Mouse (Mus musculus) lung, adult 2 months (tissue): ENCODE data around the gene Zc3h15. TPM values are rescaled to one million over a fixed set of nuclear protein-coding genes. Genes with fewer than 3 reads are reported as not detected.

Experiments used
- DNase-seq: peaks from one replicate; pipeline ENCODE4 v3.0.0; 2022
- H3K4me1 ChIP-seq: fragments of 200-500 bp; 2 replicates; pipeline ENCODE4 v1.6.1; 2011; ENCODE audit warnings: low read length; ENCODE audit not compliant: control insufficient read depth, insufficient read depth
- H3K4me3 ChIP-seq: fragments of 200-500 bp; replicated peaks from 2 replicates; pipeline ENCODE3; 2011; ENCODE audit warnings: low read depth, mild to moderate bottlenecking, control low read depth, low read length; ENCODE audit errors: extremely low read depth
- CTCF ChIP-seq: fragments of 200-500 bp; IDR thresholded peaks from 2 replicates; pipeline ENCODE4 v1.5.1; 2011; ENCODE audit warnings: mild to moderate bottlenecking, low read length, control low read depth; ENCODE audit not compliant: insufficient read depth
- POLR2A ChIP-seq: fragments of 200-500 bp; IDR thresholded peaks from 2 replicates; pipeline ENCODE4 v1.6.1; 2011; ENCODE audit warnings: low read depth, mild to moderate bottlenecking, control low read depth, low read length, borderline replicate concordance; ENCODE audit errors: extremely low read depth
- WGBS: fragments of 180-500 bp; shearing (Covaris S2); methylation state at CpG from one replicate; pipeline ENCODE4 v1.1.7; 2018; 5-methylcytosine and 5-hydroxymethylcytosine counted together
- polyA plus RNA-seq: library from polyadenylated mRNA; depleted of rRNA; stranded (reverse); fragments of >200 nt; gene quantifications from 2 replicates; pipeline ENCODE4 v1.2.3, GENCODE M21; 2012; rRNA removed

Zc3h15 gene
- polyA plus RNA-seq = 9.9 and 14.7 TPM in 2 replicates

- peak within 1 kb of the TSS; percentile 90 for H3K4me3 ChIP-seq
- TF ChIP-seq POLR2A (peak; percentile 75; the same call in 1 of the 2 replicates), CTCF (peak; percentile 39; the same call in 1 of the 2 replicates)
- peaks cover 6% of the 10 kb centered on the region for H3K4me1 ChIP-seq
- under 1% methylated on average over 77 of the region's 100 CpGs for WGBS
- DNase-seq = peak; percentile 88
Observed at GRCm38 (mm10) chr2:83644276-83645252, at the start of gene Zc3h15. Gene Zc3h15, plus strand, starts transcription at chr2:83644435.

- no peak for DNase-seq
- 75% methylated on average over 11 of the region's 11 CpGs for WGBS
- H3K4me3 ChIP-seq = no peak overlapping the region
- H3K4me1 ChIP-seq = no peaks in the 10 kb centered on the region
- TF ChIP-seq POLR2A (no peak), CTCF (no peak)
Observed at GRCm38 (mm10) chr2:83620558-83621367, 23.5 kb upstream of the Zc3h15 start.

DNA sequence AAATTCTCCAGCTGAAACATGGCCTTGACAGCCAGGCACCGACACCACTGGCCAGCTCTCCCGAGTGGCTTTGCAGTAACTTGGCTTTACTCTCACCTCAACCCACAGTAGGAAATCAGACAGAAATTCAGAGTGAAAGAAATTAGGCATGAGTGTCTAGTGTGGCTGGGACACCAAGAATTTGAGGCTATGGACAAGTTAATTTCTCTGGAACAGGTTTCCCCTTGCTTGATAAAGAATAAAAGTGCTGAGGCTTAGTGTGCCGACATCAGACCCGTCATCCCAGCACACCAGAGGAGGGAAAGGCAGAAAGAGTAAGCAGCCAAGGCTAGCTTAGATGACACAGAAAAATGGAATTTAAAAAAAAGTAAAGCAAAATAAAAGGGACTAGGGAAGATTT lies 22.7 kb upstream of the Zc3h15 start:
- Histone ChIP-seq H3K4me3 (no peak overlapping the region), H3K4me1 (no peaks in the 10 kb centered on the region)
- TF ChIP-seq CTCF (no peak), POLR2A (no peak)
- DNase-seq = no peak
- 67% methylated on average over 4 of the region's 4 CpGs for WGBS

DNA sequence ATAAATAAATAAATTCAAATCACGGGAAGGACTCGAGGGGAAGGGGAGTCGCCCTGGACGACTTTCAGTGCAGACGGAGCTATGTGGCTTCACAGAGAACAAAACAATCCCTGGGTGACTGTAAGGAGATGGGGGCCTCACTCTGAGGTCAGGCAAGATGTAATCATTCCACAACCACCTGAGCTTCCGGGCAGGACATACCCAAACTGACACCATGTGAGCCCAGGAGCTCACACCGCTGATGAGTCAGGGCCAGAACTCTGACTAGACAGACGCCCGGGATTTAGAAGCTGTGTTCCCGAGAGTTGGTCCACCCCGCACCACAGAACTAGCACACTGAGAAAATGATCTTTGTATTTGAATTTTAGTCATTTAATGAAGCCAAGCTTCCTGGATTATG lies 21.4 kb upstream of the Zc3h15 start:
- Histone ChIP-seq H3K4me1 (no peaks in the 10 kb centered on the region), H3K4me3 (no peak overlapping the region)
- 27% methylated on average over 11 of the region's 11 CpGs for WGBS
- no peak for DNase-seq
- TF ChIP-seq POLR2A (no peak), CTCF (no peak)

GRCm38 (mm10) chr2:83624045-83624444 lies 20.2 kb upstream of the Zc3h15 start:
- Histone ChIP-seq H3K4me1 (no peaks in the 10 kb centered on the region), H3K4me3 (no peak overlapping the region)
- DNase-seq = no peak
- no peak for TF ChIP-seq POLR2A
- TF ChIP-seq CTCF = no peak
- WGBS = 65% methylated on average over 4 of the region's 4 CpGs

- Histone ChIP-seq H3K4me1 (no peaks in the 10 kb centered on the region), H3K4me3 (no peak overlapping the region)
- TF ChIP-seq CTCF (peak; percentile 84), POLR2A (no peak)
- peak; percentile 72 for DNase-seq
- 27% methylated on average over 10 of the region's 10 CpGs for WGBS
Observed at GRCm38 (mm10) chr2:83625226-83626108, 18.8 kb upstream of the Zc3h15 start.

GRCm38 (mm10) chr2:83626881-83627280 lies 17.4 kb upstream of the Zc3h15 start:
- Histone ChIP-seq H3K4me3 (no peak overlapping the region), H3K4me1 (no peaks in the 10 kb centered on the region)
- WGBS = 81% methylated on average over 9 of the region's 9 CpGs
- DNase-seq = no peak
- TF ChIP-seq CTCF (no peak), POLR2A (no peak)

GRCm38 (mm10) chr2:83627495-83627894 lies 16.7 kb upstream of the Zc3h15 start:
- H3K4me1 ChIP-seq = no peaks in the 10 kb centered on the region
- H3K4me3 ChIP-seq = no peak overlapping the region
- 78% methylated on average over 9 of the region's 9 CpGs for WGBS
- TF ChIP-seq POLR2A (no peak), CTCF (no peak)
- DNase-seq = no peak
